Mouse (Mus musculus) stomach, postnatal 0 days (tissue): ENCODE data around the gene Mettl7a2.

Experiments
- CTCF ChIP-seq: IDR thresholded peaks from 2 replicates; pipeline ENCODE4 v1.5.1; 2016; ENCODE audit warnings: antibody characterized with exemption, low read depth, mild to moderate bottlenecking, moderate library complexity
- EP300 ChIP-seq: optimal IDR thresholded peaks from 2 replicates; pipeline ENCODE3; 2016; ENCODE audit warnings: antibody characterized with exemption

DNA sequence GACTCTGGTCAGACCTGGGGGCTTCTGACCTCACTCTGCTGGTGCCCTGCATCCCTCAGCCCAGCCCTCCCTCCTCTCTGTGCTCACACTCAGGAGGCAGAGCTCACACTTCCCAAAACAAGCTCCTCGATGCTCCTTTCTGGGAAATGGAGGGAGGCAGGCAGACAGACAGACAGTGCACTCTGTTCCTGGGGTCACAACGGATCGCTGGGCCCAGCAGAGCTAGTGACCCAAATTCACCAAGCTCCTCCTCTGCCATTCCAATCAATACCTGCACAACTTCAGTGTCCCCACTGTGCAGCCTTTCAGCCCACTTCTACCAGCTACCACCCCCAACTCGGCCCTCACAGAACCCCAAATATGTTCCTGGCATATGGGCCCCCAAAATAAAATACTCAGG is 48.8 kb downstream of the Mettl7a2 start:
- TF ChIP-seq EP300 (no peak), CTCF (no peak)
